Mouse (Mus musculus) cortical plate, adult 2 months (tissue): ENCODE measurements at regions not wholly inside any gene's neighbourhood (a gene's known extent, or its start where the extent isn't known, plus 50 kb on each side); places are given as distances from the start of the nearest gene placed in this dataset.

Source experiments
- CTCF ChIP-seq: fragments of 200-500 bp; IDR thresholded peaks from 2 replicates; pipeline ENCODE4 v1.5.1; 2011; ENCODE audit warnings: mild to moderate bottlenecking, control low read depth, low read length; ENCODE audit not compliant: insufficient read depth; ENCODE audit errors: extremely low read depth
- POLR2A ChIP-seq: fragments of 200-500 bp; IDR thresholded peaks from 2 replicates; pipeline ENCODE4 v1.6.1; 2011; ENCODE audit warnings: mild to moderate bottlenecking, low read length, control low read depth; ENCODE audit not compliant: insufficient read depth; ENCODE audit errors: extremely low read depth

- TF ChIP-seq CTCF (no peak), POLR2A (no peak)
Measured at GRCm38 (mm10) chr13:37667871-37668270, 110.3 kb upstream of the Rreb1 start.
